Mouse (Mus musculus) layer of hippocampus, postnatal 10 days (tissue): ENCODE data around the gene Hoxd8. TPM values are rescaled to one million over a fixed set of nuclear protein-coding genes. Genes with fewer than 3 reads are reported as not detected.

ENCODE experiments used
- DNase-seq, 2 experiments: peaks; one replicate each; pipeline ENCODE4 v3.0.0; 2021; ENCODE audit warnings: low spot score in 2 of 2
- total RNA-seq, 2 experiments: library from RNA; stranded (reverse); gene quantifications; 2 replicates each; pipeline ENCODE4 v1.2.3; 2021

Hoxd8 gene
- total RNA-seq, 2 experiments from 2014 or later: 0.23 TPM; not detected in 1

DNA sequence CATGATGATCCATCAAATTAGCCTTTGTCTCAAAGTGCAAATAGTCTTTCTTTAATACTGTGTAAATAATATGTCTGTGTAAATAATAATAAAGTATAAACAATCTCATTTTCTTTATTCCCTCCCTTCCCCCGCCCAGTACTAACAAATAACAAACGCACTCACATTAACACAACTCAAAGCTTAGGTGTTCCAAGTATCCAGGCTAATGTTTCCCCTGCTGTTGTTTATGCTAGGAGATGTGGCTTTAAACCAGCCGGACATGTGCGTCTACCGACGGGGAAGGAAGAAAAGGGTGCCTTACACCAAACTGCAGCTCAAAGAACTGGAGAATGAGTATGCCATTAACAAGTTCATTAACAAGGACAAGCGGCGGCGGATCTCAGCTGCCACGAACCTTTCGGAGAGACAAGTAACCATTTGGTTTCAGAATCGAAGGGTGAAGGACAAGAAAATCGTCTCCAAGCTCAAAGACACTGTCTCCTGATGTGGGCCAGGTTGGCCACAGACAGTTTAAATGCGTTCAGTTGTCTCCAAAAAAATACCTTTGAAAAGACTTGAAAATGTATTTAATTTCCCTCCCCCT is 34.7 kb upstream of the Hoxd8 start:
- DNase-seq: no peak

DNA sequence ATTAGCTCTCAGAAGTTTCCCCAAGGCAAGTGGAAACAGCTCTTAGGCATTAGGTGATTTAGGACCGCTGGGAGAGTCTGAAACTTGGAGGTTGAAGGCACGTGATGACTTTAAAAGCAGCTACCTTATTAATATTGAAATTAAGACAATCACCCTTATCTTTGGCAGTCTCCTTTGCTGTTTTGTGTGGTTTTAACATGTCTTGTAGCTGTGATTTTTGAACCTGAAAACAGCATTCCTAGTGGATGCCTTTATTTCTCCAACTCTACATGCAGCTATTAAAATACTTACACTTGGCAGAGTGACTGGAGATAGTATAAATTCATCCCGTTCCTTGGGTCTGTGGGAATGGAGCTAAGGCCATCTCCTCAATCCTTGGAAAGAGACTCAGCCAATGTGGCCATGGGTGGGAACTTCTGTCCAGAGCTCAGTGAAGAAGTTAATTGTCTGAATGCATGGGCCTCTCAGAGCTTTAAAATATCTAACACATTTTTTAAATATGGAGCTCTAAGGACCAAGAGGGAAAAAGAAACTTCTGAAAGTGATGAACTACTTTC is 33.7 kb upstream of the Hoxd8 start:
- DNase-seq: no peak

DNA sequence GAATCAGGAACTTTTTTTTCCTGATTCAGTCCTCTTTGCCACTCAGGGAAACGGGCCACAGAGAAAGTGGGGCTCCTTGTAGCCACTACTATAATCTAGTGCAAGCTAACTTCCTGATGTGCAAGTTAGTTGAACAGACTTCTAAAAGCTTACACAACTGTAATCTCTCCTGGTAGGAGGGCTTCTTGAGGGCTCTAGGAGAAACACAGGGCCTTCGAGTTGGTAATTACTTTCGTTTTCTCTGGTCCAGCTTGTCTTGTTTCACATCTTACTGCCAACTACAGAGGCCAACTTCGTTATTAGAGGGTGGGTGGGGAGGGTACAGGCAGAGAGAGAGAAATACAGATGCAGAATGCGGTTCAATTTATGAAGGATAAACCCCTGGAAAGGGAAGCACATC is 32.6 kb upstream of the Hoxd8 start:
- no peak for DNase-seq

DNA sequence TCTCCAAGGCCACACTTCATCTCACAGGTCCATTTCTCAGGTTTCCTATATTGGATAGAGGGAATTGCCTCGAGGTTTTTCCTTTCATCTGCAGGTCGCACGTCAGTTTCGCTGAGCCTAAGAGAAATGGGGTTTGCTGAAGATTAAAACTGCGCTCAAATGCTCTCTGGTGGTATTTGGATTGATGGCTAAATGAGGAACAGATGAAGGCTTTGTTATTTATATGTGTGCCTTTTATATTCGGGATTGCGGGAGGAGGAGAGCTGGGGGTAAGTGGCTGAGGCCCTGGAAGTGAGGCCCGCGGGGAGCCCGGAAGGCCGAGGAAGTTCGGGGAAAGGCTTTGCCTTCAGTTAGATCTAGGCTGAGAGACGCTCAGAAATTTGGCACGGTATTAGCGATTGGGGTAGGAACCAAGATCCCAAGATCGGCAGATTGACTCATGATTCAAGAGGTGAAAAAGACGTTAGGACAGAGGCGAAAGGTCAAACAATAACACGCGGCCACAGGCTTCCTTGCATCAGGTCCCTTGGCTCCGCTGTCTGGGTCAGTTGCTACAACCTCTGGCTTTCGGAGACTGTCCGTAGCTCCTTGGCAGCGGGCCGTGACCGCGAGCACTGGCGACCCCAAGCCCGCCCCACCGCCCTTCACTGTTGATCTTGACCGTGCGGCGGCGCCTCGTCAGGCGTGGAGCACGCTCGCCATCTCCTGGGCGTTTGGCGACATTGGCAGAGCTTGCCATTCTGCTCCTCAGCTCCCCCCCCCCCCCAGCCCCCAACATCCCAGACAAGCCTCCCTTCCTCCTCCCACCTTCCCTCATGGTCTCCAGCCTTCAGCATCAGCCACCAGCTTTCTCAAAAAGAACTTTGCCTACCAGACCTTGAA is 31.7 kb upstream of the Hoxd8 start:
- DNase-seq: peak in 1 of 2 experiments; percentile 70

DNA sequence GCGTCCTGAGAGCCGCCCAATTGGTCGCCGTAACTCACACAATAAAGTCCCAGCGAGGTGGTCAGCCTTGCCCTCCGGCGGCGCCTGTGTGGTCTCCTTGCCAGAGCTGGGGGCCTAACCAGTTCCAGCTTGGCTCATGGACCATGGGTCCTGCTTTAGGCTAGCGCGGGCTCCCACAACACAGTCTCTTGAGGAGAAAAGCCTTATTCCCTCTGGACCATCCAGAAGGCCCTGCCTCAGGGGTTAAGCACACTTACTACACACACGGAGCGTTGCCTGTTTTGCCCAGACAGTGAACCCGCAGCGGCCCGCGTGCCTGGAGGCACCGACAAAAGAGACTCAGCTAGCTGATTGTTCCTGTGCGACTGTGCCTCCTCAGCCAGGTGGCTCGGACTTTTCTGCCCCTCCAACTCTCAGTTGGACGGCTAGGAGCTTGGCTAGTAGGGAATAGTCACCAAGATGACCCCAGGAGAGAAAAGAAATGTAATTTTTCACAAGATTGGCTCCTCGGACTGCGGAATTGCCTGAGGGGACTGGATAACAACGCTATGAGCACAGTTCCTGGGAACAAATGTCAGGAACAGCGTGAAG is 30.5 kb upstream of the Hoxd8 start:
- DNase-seq: no peak

DNA sequence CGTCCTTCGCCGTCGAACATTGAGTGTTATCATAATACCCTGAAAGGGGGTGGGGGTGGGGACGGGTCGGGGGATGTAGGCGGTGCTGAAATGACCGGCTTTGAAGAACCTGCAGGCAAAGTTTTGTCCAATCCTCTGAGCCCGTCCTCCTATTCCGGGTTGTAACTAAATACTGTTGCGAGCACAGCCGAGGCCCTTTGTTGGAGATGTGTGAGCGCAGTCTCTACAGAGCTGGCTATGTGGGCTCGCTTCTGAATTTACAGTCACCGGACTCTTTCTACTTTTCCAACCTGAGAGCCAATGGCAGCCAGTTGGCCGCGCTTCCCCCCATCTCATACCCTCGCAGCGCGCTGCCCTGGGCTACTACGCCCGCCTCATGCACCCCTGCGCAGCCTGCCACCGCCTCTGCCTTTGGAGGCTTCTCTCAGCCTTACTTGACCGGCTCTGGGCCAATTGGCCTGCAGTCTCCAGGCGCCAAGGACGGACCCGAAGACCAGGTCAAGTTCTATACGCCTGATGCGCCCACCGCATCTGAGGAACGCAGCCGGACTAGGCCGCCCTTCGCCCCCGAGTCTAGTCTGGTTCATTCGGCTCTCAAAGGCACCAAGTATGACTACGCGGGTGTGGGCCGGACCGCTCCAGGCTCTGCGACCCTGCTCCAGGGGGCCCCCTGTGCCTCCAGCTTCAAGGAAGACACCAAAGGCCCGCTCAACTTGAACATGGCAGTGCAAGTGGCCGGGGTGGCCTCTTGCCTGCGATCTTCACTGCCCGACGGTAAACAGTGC is 29.3 kb upstream of the Hoxd8 start, which contains the start of gene Hoxd12:
Hoxd12 (plus strand) TSS at position 133 of the 785 bp plus-strand sequence.
- DNase-seq: no peak

DNA sequence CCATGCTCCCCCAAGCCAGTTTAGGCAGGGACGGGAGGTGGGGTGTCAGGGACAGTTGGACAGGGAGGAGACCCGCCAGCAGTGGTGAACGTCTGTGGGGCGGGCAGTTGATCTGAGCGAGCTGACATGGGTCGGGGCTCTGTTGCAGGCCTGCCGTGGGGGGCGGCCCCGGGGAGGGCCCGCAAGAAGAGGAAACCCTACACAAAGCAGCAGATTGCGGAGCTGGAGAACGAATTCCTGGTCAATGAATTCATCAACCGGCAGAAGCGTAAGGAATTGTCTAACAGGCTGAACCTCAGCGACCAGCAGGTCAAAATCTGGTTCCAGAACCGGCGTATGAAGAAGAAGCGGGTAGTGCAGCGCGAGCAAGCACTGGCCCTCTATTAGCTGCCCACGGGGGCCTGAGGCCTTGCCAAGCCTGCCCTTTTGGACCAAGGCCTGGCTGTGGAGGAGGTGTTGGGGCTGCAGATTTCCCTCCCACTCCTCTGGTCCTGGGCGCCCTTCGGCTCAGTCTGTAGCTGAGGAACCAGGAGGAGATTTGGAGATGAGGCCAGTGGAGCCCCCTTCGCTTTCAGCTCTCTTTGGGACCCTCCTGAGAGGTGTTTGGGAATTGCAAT is 28.6 kb upstream of the Hoxd8 start:
- DNase-seq: no peak

DNA sequence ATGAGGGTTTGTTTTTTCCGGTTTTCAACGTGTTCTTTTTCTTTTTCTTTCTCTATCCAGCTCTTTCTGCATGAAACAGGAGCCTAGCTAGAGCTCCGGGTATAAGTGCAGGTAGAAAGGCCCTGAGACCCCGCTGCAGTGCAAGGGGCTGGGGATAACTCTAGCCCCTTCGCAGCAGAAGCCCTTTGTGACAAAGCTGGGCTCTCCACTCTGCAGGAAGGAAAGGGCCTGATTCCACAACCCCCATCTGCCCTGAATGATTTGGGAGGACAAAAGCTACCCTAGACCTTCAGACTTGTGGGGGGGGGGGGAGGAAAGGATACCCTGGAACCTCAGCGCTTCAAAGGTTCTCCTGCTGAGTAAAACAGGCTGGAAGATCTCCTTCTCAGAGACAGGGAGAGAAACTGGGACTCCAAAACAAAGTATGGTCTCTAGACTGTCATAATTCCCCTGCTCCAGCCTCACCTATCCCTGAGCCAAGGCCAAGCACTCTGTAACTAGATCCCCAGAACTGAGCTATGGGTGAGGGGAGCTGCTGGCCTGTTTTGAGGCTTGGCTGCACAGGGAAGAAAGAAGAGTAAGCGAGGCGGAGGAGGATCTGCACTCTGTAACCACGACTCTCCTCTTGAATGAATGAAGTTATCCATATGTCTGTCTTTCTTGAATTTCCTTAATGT is 27.9 kb upstream of the Hoxd8 start:
- no peak for DNase-seq

DNA sequence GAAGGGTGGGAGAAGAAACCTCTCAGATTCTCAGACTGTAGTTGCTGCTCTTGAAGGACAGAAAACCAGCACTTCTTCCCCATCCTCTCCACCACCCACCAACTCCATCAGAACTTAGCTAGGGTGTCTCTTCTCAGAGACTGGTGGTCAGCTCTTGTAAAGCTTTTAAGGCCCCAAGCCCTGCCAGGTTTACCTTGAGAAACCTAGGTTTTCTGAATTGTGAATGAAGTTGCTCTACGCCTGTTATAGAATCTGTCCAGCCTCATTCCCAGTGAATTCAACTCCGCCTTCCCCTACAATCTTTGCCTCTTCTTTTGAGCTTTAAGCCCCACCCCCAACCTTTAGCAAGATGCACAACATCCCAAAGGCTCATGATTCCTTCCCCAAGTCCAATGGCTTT is 27.3 kb upstream of the Hoxd8 start:
- DNase-seq: no peak

DNA sequence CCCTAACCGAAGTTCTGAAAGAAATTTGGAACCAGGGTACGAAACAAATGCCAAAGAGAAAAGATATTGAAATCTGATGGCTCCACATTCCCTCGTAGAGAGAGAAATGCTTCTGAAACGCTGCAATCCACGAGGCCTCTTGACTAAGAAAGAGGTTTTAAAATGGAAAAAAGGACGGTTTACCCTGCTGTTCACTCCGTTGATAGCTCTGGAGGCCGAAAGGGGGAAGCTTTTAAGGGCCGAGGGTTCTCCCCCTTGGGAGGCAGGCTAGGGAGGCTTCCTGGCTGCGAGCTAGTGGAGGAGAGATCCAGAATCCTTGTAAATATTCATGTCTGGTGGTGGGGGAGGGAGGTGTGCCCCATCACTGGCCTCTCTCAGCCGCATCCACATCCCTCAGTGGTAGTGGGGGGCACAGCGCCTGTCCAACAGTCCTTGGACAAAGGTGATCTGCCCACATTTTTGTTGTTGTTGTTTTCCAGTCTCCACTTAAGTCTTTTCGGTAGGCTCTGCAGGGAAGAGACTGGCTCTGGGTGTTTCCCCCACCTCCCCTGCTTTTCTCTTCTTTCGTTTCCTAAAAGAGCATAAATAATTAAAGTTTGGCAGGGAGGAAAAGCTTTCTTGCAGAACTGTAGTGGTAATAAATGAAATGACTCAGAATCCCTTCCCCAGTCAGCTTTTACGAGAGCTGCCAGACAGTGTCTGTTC is 25.4 kb upstream of the Hoxd8 start, which contains the start of gene Hoxd11:
Hoxd11 (plus strand) TSS at position 667 of the 705 bp plus-strand sequence.
- no peak for DNase-seq

DNA sequence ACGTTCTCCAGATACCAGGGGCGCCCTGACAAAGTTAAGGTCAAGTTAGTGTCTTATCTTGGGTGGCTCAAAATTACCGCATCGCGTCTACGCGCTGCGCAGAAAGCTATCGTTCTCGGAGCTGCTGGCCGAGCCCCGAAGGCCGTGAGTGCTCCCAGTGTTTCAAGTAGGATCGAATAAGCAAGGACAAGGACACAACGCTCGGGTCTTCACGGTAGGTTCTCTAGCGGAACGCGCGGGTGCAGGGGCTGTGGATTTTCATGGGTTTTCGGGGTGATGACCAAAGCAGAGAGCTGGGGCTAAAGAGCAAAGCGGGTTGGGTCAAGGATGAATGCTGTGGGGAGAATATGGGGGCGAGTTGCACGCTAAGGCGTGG is 24.8 kb upstream of the Hoxd8 start:
- DNase-seq: no peak

DNA sequence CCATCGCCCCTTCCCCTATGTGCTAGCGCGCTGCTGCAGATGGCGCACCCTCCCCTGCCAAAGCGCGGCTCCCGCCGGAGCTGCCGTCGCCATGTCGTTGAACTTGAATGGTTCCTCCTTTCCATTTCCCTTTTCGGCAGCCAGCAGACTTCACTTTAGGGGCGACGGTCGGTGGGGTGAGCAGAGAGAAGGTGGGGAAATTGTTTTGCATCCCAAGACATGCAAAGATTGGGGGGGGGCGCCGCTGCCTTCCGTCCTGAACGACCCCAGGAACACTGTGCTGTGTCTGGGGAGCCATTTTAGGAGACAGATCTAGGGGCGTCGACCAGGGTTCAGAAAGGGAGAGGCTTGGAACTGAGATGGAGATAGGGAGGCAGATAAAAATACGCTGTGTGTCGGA is 24.4 kb upstream of the Hoxd8 start:
- no peak for DNase-seq

DNA sequence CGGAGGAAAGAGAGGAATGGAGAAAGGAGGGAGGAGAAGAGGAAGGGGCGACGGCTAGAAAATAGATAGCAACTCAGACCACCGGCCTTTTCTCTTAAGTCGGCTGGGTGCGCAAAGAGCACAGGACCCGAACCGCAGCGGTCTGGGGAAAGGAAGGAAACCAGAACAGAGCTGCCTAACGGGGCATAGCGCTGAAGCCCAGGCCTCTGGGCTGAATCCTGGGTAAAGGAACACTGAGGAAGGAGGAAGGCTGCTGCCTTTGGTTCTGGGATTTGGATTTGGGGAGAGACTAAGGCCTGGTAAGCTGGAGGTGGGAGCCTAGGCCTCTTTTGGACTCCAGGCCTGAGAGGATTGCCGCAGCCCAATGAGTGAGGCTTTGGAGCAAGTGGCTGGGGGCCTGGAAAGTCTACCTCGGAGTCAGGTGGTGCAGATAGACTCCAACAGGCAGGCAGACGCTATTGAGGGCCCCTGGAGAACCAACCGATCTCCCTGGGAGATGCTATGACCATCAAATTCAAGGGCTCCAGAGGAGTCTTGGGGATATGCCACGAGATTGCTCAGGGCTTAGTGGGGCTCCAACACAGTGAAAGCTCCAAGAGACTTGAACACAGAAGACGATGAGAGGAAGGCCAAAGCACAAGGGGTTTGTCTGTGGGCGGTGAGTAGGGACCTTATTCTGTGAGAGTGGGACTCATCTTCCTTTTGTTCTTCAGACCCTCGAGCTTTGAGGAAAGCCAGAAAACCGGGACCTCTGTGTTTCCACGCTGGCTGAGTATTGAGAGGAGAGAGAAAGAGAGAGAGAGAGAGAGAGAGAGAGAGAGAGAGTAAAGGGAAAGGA is 23.6 kb upstream of the Hoxd8 start:
- no peak for DNase-seq

DNA sequence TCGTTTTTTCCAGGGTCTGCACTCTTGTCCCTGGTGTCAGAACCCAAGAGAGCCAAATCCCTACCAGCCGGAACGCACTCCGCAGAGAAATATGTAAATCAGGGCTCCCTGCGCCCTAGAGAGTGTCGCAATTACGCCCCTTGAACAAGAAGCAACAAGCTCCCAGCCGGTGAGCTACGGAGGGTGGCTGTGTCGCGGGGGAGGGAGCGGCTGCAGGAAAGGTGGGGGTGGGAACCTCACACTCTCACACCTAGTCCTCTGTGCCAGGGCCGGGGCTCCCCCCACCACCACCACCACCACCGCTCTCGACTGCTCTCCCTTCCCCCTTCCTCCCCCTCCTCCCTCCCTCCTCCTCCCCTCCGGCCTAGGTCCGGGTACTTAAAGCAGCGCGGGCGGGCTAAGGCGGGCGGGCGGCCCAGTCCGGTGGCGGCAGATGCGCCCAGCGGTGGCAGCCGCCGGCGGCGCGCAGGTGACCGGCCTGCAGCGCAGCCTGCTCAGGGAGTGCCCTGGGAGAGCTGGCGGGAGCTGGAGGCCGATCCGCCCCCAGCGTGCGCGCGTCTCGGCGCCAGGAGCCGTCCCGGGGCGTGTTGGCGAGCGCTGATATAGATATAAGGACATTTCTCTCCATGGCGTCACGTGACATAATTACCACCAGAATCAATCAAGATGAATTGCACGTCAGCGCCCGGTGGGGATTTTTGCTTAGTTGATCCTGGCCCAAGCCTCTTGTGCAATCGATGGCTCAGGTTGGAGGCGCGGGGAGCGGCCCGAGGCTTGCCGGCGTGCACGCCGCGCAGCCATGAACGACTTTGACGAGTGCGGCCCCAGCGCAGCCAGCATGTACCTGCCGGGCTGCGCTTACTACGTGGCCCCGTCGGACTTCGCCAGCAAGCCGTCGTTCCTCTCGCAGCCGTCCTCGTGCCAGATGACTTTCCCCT is 22.6 kb upstream of the Hoxd8 start:
- no peak for DNase-seq

DNA sequence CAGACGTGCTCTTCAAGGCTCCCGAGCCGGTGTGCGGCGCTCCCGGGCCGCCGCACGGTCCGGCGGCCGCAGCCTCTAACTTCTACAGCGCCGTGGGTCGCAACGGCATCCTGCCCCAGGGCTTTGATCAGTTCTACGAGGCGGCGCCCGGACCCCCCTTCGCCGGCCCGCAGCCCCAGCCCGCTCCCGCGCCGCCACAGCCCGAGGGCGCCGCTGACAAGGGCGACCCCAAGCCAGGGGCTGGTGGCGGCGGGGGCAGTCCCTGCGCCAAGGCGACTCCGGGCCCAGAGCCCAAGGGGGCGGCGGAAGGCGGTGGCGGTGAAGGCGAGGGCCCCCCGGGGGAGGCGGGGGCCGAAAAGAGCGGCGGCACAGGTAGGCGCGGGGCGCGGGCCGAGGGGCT is 21.6 kb upstream of the Hoxd8 start:
- no peak for DNase-seq

DNA sequence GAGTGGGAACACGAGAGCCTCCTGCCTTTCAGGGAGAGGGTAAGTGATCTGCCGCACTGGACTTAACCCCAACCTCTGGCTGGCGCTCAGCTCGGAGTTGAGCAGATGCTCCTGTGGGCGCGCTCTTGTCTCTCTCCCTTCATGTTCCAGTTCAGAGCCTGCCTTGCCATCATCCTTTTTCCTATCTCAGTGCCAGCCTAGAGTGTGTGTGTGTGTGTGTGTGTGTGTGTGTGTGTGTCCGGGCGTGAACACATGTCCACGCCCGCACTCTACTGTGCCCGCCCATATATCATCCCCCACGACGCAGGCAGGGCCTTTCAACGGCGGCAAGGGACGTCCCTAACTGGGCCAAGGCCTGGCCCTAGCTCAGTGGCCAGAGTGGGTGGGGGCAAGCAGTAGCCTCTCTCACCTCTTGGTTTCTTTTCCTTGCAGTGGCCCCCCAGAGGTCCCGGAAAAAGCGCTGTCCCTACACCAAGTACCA is 20.9 kb upstream of the Hoxd8 start:
- no peak for DNase-seq

DNA sequence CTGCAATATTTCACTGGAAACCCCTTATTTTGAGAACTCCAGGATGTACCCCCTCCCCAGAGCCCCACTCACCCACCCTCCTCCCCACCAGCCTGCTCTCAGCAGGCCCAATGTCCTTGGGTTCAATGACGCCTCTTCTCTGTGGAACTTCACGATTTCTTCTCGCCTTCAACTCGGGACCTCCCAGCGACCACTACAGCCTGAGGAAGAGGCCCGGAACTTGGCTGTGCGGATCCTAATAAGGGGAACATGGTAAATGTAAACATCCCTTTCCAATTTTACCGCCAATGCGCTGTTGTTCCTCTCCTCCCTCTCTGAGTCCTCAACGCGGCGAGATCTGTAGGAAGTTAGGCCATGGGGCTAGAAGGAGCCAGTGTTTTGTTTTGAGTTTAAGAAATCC is 20.3 kb upstream of the Hoxd8 start:
- DNase-seq: no peak
